Mouse (Mus musculus): ENCODE measurements around the gene Aoc3. TPM values are rescaled to one million over a fixed set of nuclear protein-coding genes. Genes with fewer than 3 reads are reported as not detected.
"Not testable (repeated sequence)": the region's sequence is repeated elsewhere in the genome, so short reads cannot be mapped to it uniquely, and the experiment has no call there.

Aoc3 gene
- polyA plus RNA-seq, 1 experiment from 2014 or later: not detected

- Histone ChIP-seq H3K4me1 (replicated peaks) (no peaks in the 10 kb centered on the region), H3K4me2 (no peak overlapping the region), H3K27me3 (no peaks in the 10 kb centered on the region), H3K27ac (no peak overlapping the region), H3K4me3 (no peak overlapping the region), H3K9ac (no peak overlapping the region), H3K36me3 (no peaks in the 10 kb centered on the region), H3K9me3 (no peaks in the 10 kb centered on the region)
- ATAC-seq (ENCODE audit: low FRiP score): no peak
- 89% methylated on average over 2 of the region's 2 CpGs for WGBS
These were observed 25.5 kb downstream of the Aoc3 start for GRCm38 (mm10) chr11:101355916-101356315.

GRCm38 (mm10) chr11:101357505-101358182 lies 27.2 kb downstream of the Aoc3 start:
- Histone ChIP-seq H3K4me1 (replicated peaks) (no peaks in the 10 kb centered on the region), H3K27me3 (no peaks in the 10 kb centered on the region), H3K9ac (no peak overlapping the region), H3K36me3 (no peaks in the 10 kb centered on the region), H3K4me2 (no peak overlapping the region), H3K27ac (no peak overlapping the region), H3K9me3 (no peaks in the 10 kb centered on the region), H3K4me3 (no peak overlapping the region)
- ATAC-seq (ENCODE audit: low FRiP score): no peak
- 83% methylated on average over 3 of the region's 3 CpGs for WGBS

GRCm38 (mm10) chr11:101359776-101360175 lies 29.4 kb downstream of the Aoc3 start:
- Histone ChIP-seq H3K9ac (no peak overlapping the region), H3K4me1 (replicated peaks) (no peaks in the 10 kb centered on the region), H3K27me3 (no peaks in the 10 kb centered on the region), H3K4me2 (no peak overlapping the region), H3K4me3 (no peak overlapping the region), H3K27ac (no peak overlapping the region), H3K9me3 (no peaks in the 10 kb centered on the region), H3K36me3 (no peaks in the 10 kb centered on the region)
- 78% methylated on average over 9 of the region's 9 CpGs for WGBS
- ATAC-seq (ENCODE audit: low FRiP score): no peak

- Histone ChIP-seq H3K9ac (no peak overlapping the region), H3K4me2 (no peak overlapping the region), H3K4me1 (replicated peaks) (no peaks in the 10 kb centered on the region), H3K27me3 (no peaks in the 10 kb centered on the region), H3K36me3 (no peaks in the 10 kb centered on the region), H3K4me3 (no peak overlapping the region), H3K9me3 (no peaks in the 10 kb centered on the region), H3K27ac (no peak overlapping the region)
- no peak for ATAC-seq (ENCODE audit: low FRiP score)
- 75% methylated on average over 3 of the region's 3 CpGs for WGBS
These were observed 30.3 kb downstream of the Aoc3 start for GRCm38 (mm10) chr11:101360651-101361113.

- no peaks in the 10 kb centered on the region for H3K9me3 ChIP-seq
- ATAC-seq (ENCODE audit: low FRiP score): no peak
- no peaks in the 10 kb centered on the region for H3K4me1 ChIP-seq (replicated peaks)
- H3K36me3 ChIP-seq: no peaks in the 10 kb centered on the region
- H3K4me3 ChIP-seq: no peak overlapping the region
- H3K27me3 ChIP-seq: no peaks in the 10 kb centered on the region
- H3K9ac ChIP-seq: no peak overlapping the region
- H3K27ac ChIP-seq: no peak overlapping the region
- 82% methylated on average over 5 of the region's 5 CpGs for WGBS
- no peak overlapping the region for H3K4me2 ChIP-seq
These were observed 34.1 kb downstream of the Aoc3 start for GRCm38 (mm10) chr11:101364531-101364931.

- WGBS: 91% methylated on average over 8 of the region's 8 CpGs
- Histone ChIP-seq H3K4me1 (replicated peaks) (no peaks in the 10 kb centered on the region), H3K27me3 (no peaks in the 10 kb centered on the region), H3K36me3 (no peaks in the 10 kb centered on the region), H3K9ac (no peak within 1 kb of the TSS), H3K27ac (no peak within 1 kb of the TSS), H3K9me3 (no peaks in the 10 kb centered on the region), H3K4me2 (no peak within 1 kb of the TSS), H3K4me3 (no peak within 1 kb of the TSS)
- ATAC-seq (ENCODE audit: low FRiP score): no peak
These were observed 37.0 kb downstream of the Aoc3 start, which contains the start of gene G6pc for GRCm38 (mm10) chr11:101367326-101367935. Gene G6pc, plus strand, starts transcription at chr11:101367561.

GRCm38 (mm10) chr11:101370141-101370540 lies 39.7 kb downstream of the Aoc3 start:
- no peak overlapping the region for H3K4me3 ChIP-seq
- no peak overlapping the region for H3K4me2 ChIP-seq
- no peaks in the 10 kb centered on the region for H3K27me3 ChIP-seq
- H3K27ac ChIP-seq: no peak overlapping the region
- H3K9ac ChIP-seq: no peak overlapping the region
- H3K36me3 ChIP-seq: no peaks in the 10 kb centered on the region
- ATAC-seq (ENCODE audit: low FRiP score): no peak
- WGBS: 82% methylated on average over 5 of the region's 5 CpGs
- H3K4me1 ChIP-seq (replicated peaks): no peaks in the 10 kb centered on the region
- no peaks in the 10 kb centered on the region for H3K9me3 ChIP-seq

- Histone ChIP-seq H3K4me2 (no peak overlapping the region), H3K36me3 (no peaks in the 10 kb centered on the region), H3K27me3 (no peaks in the 10 kb centered on the region), H3K9me3 (no peaks in the 10 kb centered on the region), H3K4me1 (replicated peaks) (no peaks in the 10 kb centered on the region), H3K4me3 (no peak overlapping the region), H3K27ac (no peak overlapping the region), H3K9ac (no peak overlapping the region)
- WGBS: 66% methylated on average over 7 of the region's 7 CpGs
- ATAC-seq (ENCODE audit: low FRiP score): no peak
These were observed 44.1 kb downstream of the Aoc3 start for GRCm38 (mm10) chr11:101374421-101374938.

- 87% methylated on average over 8 of the region's 8 CpGs for WGBS
- H3K9me3 ChIP-seq; H3K4me3 ChIP-seq; H3K4me1 ChIP-seq (replicated peaks); ATAC-seq (ENCODE audit: low FRiP score); H3K27ac ChIP-seq; H3K36me3 ChIP-seq; H3K4me2 ChIP-seq; H3K9ac ChIP-seq; H3K27me3 ChIP-seq: not testable (repeated sequence)
These were observed 47.8 kb downstream of the Aoc3 start for GRCm38 (mm10) chr11:101378196-101378595.

- H3K9ac ChIP-seq: no peak overlapping the region
- no peak overlapping the region for H3K27ac ChIP-seq
- H3K4me3 ChIP-seq: no peak overlapping the region
- no peak overlapping the region for H3K4me2 ChIP-seq
- no peaks in the 10 kb centered on the region for H3K4me1 ChIP-seq (replicated peaks)
- no peak for ATAC-seq (ENCODE audit: low FRiP score)
- H3K27me3 ChIP-seq: no peaks in the 10 kb centered on the region
- WGBS: 86% methylated on average over 6 of the region's 6 CpGs
- no peaks in the 10 kb centered on the region for H3K36me3 ChIP-seq
- no peaks in the 10 kb centered on the region for H3K9me3 ChIP-seq
These were observed 48.5 kb downstream of the Aoc3 start for GRCm38 (mm10) chr11:101378926-101379325.

- Histone ChIP-seq H3K4me3 (no peak overlapping the region), H3K27ac (no peak overlapping the region), H3K36me3 (no peaks in the 10 kb centered on the region), H3K9me3 (no peaks in the 10 kb centered on the region), H3K4me1 (replicated peaks) (no peaks in the 10 kb centered on the region), H3K27me3 (no peaks in the 10 kb centered on the region), H3K9ac (no peak overlapping the region), H3K4me2 (no peak overlapping the region)
- 17% methylated on average over 4 of the region's 4 CpGs for WGBS
- no peak for ATAC-seq (ENCODE audit: low FRiP score)
These were observed 51.4 kb downstream of the Aoc3 start for GRCm38 (mm10) chr11:101381817-101382216.
